Mouse (Mus musculus): ENCODE measurements around the gene Tcp11l1. TPM values are rescaled to one million over a fixed set of nuclear protein-coding genes. Genes with fewer than 3 reads are reported as not detected.

The Tcp11l1 gene
- total RNA-seq, 2 experiments from 2014 or later: 40.0 to 42.2 TPM

GRCm38 (mm10) chr2:104716279-104716678 lies 4.3 kb upstream of the Tcp11l1 start, which contains the start of gene Pin1rt1:
Gene Pin1rt1 (minus strand): TSS chr2:104716379.
- DNase-seq (ENCODE audit: low spot score in 2 of 2): no peak
- intact Hi-C loops (cut with DNase I): loop anchor here (5.0 kb wide), 1 partner anchor 61 kb away; no protein-coding TSS in a partner anchor

- DNase-seq (ENCODE audit: low spot score in 2 of 2): no peak
- intact Hi-C loops (cut with DNase I): no loop called here
Observed at GRCm38 (mm10) chr2:104714254-104714691, 2.3 kb upstream of the Tcp11l1 start.

GRCm38 (mm10) chr2:104712486-104712809 lies 479 bp upstream of the Tcp11l1 start:
- DNase-seq (ENCODE audit: low spot score in 2 of 2): no peak
- intact Hi-C loops (cut with DNase I): no loop called here

- intact Hi-C loops (cut with DNase I): no loop called here
- DNase-seq (ENCODE audit: low spot score in 2 of 2): no peak
Observed at GRCm38 (mm10) chr2:104710670-104711370, 1.1 kb downstream of the Tcp11l1 start.

- intact Hi-C loops (cut with DNase I): no loop called here
- no peak for DNase-seq (ENCODE audit: low spot score in 2 of 2)
Observed at GRCm38 (mm10) chr2:104709786-104710337, 2.1 kb downstream of the Tcp11l1 start.

GRCm38 (mm10) chr2:104704355-104704754 lies 7.6 kb downstream of the Tcp11l1 start:
- intact Hi-C loops (cut with DNase I): no loop called here
- no peak for DNase-seq (ENCODE audit: low spot score in 2 of 2)

GRCm38 (mm10) chr2:104703158-104703557 lies 8.8 kb downstream of the Tcp11l1 start:
- DNase-seq (ENCODE audit: low spot score in 2 of 2): no peak
- intact Hi-C loops (cut with DNase I): no loop called here

GRCm38 (mm10) chr2:104699659-104700058 lies 12.3 kb downstream of the Tcp11l1 start:
- DNase-seq (ENCODE audit: low spot score in 2 of 2): no peak
- intact Hi-C loops (cut with DNase I): no loop called here

GRCm38 (mm10) chr2:104692551-104692950 lies 19.4 kb downstream of the Tcp11l1 start:
- intact Hi-C loops (cut with DNase I): no loop called here
- DNase-seq (ENCODE audit: low spot score in 2 of 2): no peak

GRCm38 (mm10) chr2:104690720-104691119 lies 21.2 kb downstream of the Tcp11l1 start:
- DNase-seq (ENCODE audit: low spot score in 2 of 2): no peak
- intact Hi-C loops (cut with DNase I): no loop called here

- intact Hi-C loops (cut with DNase I): loop anchor here (5.0 kb wide), 1 partner anchor 64 kb away; no protein-coding TSS in a partner anchor
Observed at GRCm38 (mm10) chr2:104688724-104689123, 23.2 kb downstream of the Tcp11l1 start.

GRCm38 (mm10) chr2:104688321-104688720 lies 23.6 kb downstream of the Tcp11l1 start:
- intact Hi-C loops (cut with DNase I): loop anchor here (5.0 kb wide), 1 partner anchor 64 kb away; no protein-coding TSS in a partner anchor
- no peak for DNase-seq (ENCODE audit: low spot score in 2 of 2)

More at GRCm38 (mm10) chr2:104688724-104689123, 23.2 kb downstream of the Tcp11l1 start:
- peak in 1 of 2 experiments; percentile 52 for DNase-seq (ENCODE audit: low spot score in 2 of 2)

- DNase-seq (ENCODE audit: low spot score in 2 of 2): no peak
- intact Hi-C loops (cut with DNase I): loop anchor here (5.0 kb wide), 1 partner anchor 65 kb away; no protein-coding TSS in a partner anchor
Observed at GRCm38 (mm10) chr2:104687261-104687660, 24.7 kb downstream of the Tcp11l1 start.

- intact Hi-C loops (cut with DNase I): loop anchor here (2.0 to 5.0 kb wide), 2 partner anchors 67 to 89 kb away; no protein-coding TSS in a partner anchor
- peak; percentile 84 to 86 for DNase-seq (ENCODE audit: low spot score in 2 of 2)
Observed at GRCm38 (mm10) chr2:104685418-104685817, 26.6 kb downstream of the Tcp11l1 start.

- intact Hi-C loops (cut with DNase I): loop anchor here (2.0 to 5.0 kb wide), 2 partner anchors 68 to 90 kb away; no protein-coding TSS in a partner anchor
- no peak for DNase-seq (ENCODE audit: low spot score in 2 of 2)
Observed at GRCm38 (mm10) chr2:104684771-104685170, 27.2 kb downstream of the Tcp11l1 start.

- DNase-seq (ENCODE audit: low spot score in 2 of 2): no peak
- intact Hi-C loops (cut with DNase I): no loop called here
Observed at GRCm38 (mm10) chr2:104677326-104677725, 34.6 kb downstream of the Tcp11l1 start.

- no peak for DNase-seq (ENCODE audit: low spot score in 2 of 2)
Observed at GRCm38 (mm10) chr2:104671724-104672123, 40.2 kb downstream of the Tcp11l1 start.

GRCm38 (mm10) chr2:104669122-104669804 lies 42.7 kb downstream of the Tcp11l1 start:
- intact Hi-C loops (cut with DNase I): no loop called here
- DNase-seq (ENCODE audit: low spot score in 2 of 2): no peak

More at GRCm38 (mm10) chr2:104671724-104672123, 40.2 kb downstream of the Tcp11l1 start:
- intact Hi-C loops (cut with DNase I): no loop called here

GRCm38 (mm10) chr2:104663372-104664100 lies 48.4 kb downstream of the Tcp11l1 start:
- no peak for DNase-seq (ENCODE audit: low spot score in 2 of 2)
- intact Hi-C loops (cut with DNase I): no loop called here

GRCm38 (mm10) chr2:104658659-104659058 lies 53.3 kb downstream of the Tcp11l1 start:
- intact Hi-C loops (cut with DNase I): no loop called here
- DNase-seq (ENCODE audit: low spot score in 2 of 2): no peak
